ENCODE assay signal across 18 mouse cellular contexts in the genomic region with DNA sequence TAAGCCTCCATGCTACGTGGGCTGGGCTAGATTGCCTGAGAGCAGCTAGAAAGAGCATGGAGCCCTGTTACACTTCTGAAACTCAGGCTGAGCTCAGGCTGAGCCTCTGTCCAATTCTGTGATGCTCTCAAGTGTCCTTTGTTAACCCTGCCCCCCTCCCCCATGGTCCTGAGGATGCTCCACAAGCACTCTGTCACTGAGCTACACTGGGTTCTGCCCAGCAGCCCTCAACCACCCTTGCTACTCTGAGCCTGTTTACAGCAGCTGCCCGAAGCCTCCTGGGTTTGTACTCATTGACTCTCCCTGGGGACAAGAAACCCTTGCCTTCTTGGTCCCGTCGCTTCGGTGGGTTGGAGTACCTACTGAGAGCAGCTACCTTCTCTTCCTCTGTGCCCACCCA.
DNase-seq lines count a peak whose midpoint lies in the region; ATAC-seq and TF ChIP-seq lines count a peak whose summit lies in the region.
"Had no signal": no experiment of that assay in that cellular context is flagged by ENCODE, and none has a peak within 500 bp of the region (broad histone marks: within the 10 kb centered on the region; RNA-seq: fewer than 3 reads in every experiment).

No protein-coding gene starts in this region.

- peaks cover 71% of the 10 kb centered on the region for H3K4me1 ChIP-seq in forebrain, embryonic 10.5 days
- no peaks in the 10 kb centered on the region for H3K4me1 ChIP-seq in forebrain, postnatal 0 days (ENCODE audit: insufficient read depth)
- peaks cover 70% of the 10 kb centered on the region for H3K4me1 ChIP-seq in embryonic facial prominence, embryonic 10.5 days
- peaks cover 58% of the 10 kb centered on the region for H3K4me1 ChIP-seq in hindbrain, embryonic 12.5 days
- H3K4me1 ChIP-seq in midbrain, embryonic 15.5 days: peaks cover 40% of the 10 kb centered on the region

- H3K9me3 ChIP-seq in forebrain, embryonic 10.5 days: peaks cover 13% of the 10 kb centered on the region
- no peaks in the 10 kb centered on the region for H3K9me3 ChIP-seq in forebrain, postnatal 0 days (ENCODE audit: low read length)
- H3K9me3 ChIP-seq in embryonic facial prominence, embryonic 10.5 days: peaks cover 13% of the 10 kb centered on the region; the same call in 1 of the 2 replicates
- H3K9me3 ChIP-seq in hindbrain, embryonic 12.5 days (replicated peaks): peaks cover 7% of the 10 kb centered on the region
- no peaks in the 10 kb centered on the region for H3K9me3 ChIP-seq in midbrain, embryonic 15.5 days

- 83% methylated on average over 5 of the region's 5 CpGs for whole genome bisulfite sequencing in forebrain, embryonic 10.5 days
- 58% methylated on average over 5 of the region's 5 CpGs for WGBS in forebrain, postnatal 0 days
- 73% methylated on average over 5 of the region's 5 CpGs for WGBS in embryonic facial prominence, embryonic 10.5 days
- 55% methylated on average over 5 of the region's 5 CpGs for WGBS in hindbrain, embryonic 12.5 days
- WGBS in midbrain, embryonic 15.5 days: 51% methylated on average over 5 of the region's 5 CpGs

- no peak overlapping the region for H3K4me2 ChIP-seq in forebrain, postnatal 0 days (ENCODE audit: low read depth)
- H3K4me2 ChIP-seq in hindbrain, embryonic 12.5 days (replicated peaks): no peak overlapping the region
- H3K4me2 ChIP-seq in midbrain, embryonic 15.5 days: no peak overlapping the region
- H3K4me2 ChIP-seq: embryonic facial prominence, embryonic 13.5 days; limb, embryonic 13.5 days had no signal

- ATAC-seq in forebrain, postnatal 0 days: no peak
- ATAC-seq in hindbrain, embryonic 12.5 days (ENCODE audit: low FRiP score): peak; percentile 14; the same call in 1 of the 2 replicates
- ATAC-seq in midbrain, embryonic 15.5 days (replicated peaks): peak; percentile 25; the same call in 1 of the 2 replicates
- ATAC-seq: intestine, postnatal 0 days had no signal

- H3K4me3 ChIP-seq in forebrain, embryonic 10.5 days: 0 out of 2 replicates have a peak overlapping the region, but pooled peaks have one; percentile 16
- no peak overlapping the region for H3K4me3 ChIP-seq in forebrain, postnatal 0 days (ENCODE audit: low read depth, low read length)
- peak overlapping the region; percentile 21; the same call in 1 of the 2 replicates for H3K4me3 ChIP-seq in embryonic facial prominence, embryonic 10.5 days
- H3K4me3 ChIP-seq in hindbrain, embryonic 12.5 days: no peak overlapping the region
- H3K4me3 ChIP-seq in midbrain, embryonic 15.5 days: no peak overlapping the region
- H3K4me3 ChIP-seq: embryonic facial prominence, embryonic 13.5 days; limb, embryonic 13.5 days had no signal

- H3K36me3 ChIP-seq in forebrain, embryonic 10.5 days (replicated peaks): peaks cover 65% of the 10 kb centered on the region
- peaks cover 8% of the 10 kb centered on the region; the same call in 1 of the 2 replicates for H3K36me3 ChIP-seq in forebrain, postnatal 0 days (ENCODE audit: insufficient read depth)
- peaks cover 53% of the 10 kb centered on the region for H3K36me3 ChIP-seq in embryonic facial prominence, embryonic 10.5 days (replicated peaks)
- peaks cover 39% of the 10 kb centered on the region for H3K36me3 ChIP-seq in hindbrain, embryonic 12.5 days
- H3K36me3 ChIP-seq in midbrain, embryonic 15.5 days (replicated peaks): 0 out of 2 replicates have a peak, but pooled peaks cover 7% of the 10 kb centered on the region

- H3K9ac ChIP-seq in forebrain, postnatal 0 days: no peak overlapping the region
- no peak overlapping the region for H3K9ac ChIP-seq in hindbrain, embryonic 12.5 days
- no peak overlapping the region for H3K9ac ChIP-seq in midbrain, embryonic 15.5 days
- H3K9ac ChIP-seq: embryonic facial prominence, embryonic 13.5 days; limb, embryonic 13.5 days had no signal

- 0 out of 2 replicates have a peak, but pooled peaks cover 9% of the 10 kb centered on the region for H3K27me3 ChIP-seq in forebrain, embryonic 10.5 days (ENCODE audit: poor library complexity, severe bottlenecking)
- H3K27me3 ChIP-seq in forebrain, postnatal 0 days (ENCODE audit: insufficient read depth, low read length): no peaks in the 10 kb centered on the region
- no peaks in the 10 kb centered on the region for H3K27me3 ChIP-seq in embryonic facial prominence, embryonic 10.5 days (replicated peaks; ENCODE audit: low read depth, poor library complexity, severe bottlenecking)
- H3K27me3 ChIP-seq in hindbrain, embryonic 12.5 days: no peaks in the 10 kb centered on the region
- H3K27me3 ChIP-seq in midbrain, embryonic 15.5 days (replicated peaks): no peaks in the 10 kb centered on the region
- H3K27me3 ChIP-seq: embryonic facial prominence, embryonic 13.5 days; limb, embryonic 13.5 days had no signal

- H3K27ac ChIP-seq in forebrain, embryonic 10.5 days: peak overlapping the region; percentile 87
- no peak overlapping the region for H3K27ac ChIP-seq in forebrain, postnatal 0 days (ENCODE audit: low read depth, low read length)
- H3K27ac ChIP-seq in embryonic facial prominence, embryonic 10.5 days (replicated peaks): peak overlapping the region; percentile 77
- peak overlapping the region; percentile 75 for H3K27ac ChIP-seq in hindbrain, embryonic 12.5 days
- H3K27ac ChIP-seq in midbrain, embryonic 15.5 days: peak overlapping the region; percentile 53
- H3K27ac ChIP-seq: embryonic facial prominence, embryonic 13.5 days had no signal

- no peak for TF ChIP-seq CTCF in forebrain, postnatal 0 days (IDR thresholded peaks at IDR 0.05; ENCODE audit: low read depth)

- DNase-seq in forebrain, embryonic 10.5 days (ENCODE audit: extremely low spot score, low spot score): no peak
- DNase-seq in forebrain, postnatal 0 days: no peak
- DNase-seq in embryonic facial prominence, embryonic 10.5 days (ENCODE audit: low spot score): no peak
- DNase-seq in T-cell, adult 2 months (ENCODE audit: low spot score): no peak
- DNase-seq in kidney, adult 18-20 months: no peak
- no peak for DNase-seq in kidney, adult 9 months
- DNase-seq: cerebellum, postnatal 25 days; gastrocnemius, postnatal 10 days; heart, postnatal 14 days; kidney, postnatal 4 days; layer of hippocampus, postnatal 36 days; lung, postnatal 14 days; right cerebral cortex, postnatal 14 days had no signal

Comparison
In these comparisons a context has a peak if more than half of its experiments do, and no peak if none do; other contexts are left out.
1. H3K4me3 ChIP-seq: peak in forebrain, embryonic 10.5 days (single experiment) and embryonic facial prominence, embryonic 10.5 days (single experiment); none in forebrain, postnatal 0 days (single experiment), hindbrain, embryonic 12.5 days (single experiment) and midbrain, embryonic 15.5 days (single experiment).